Mouse (Mus musculus): ENCODE results near the gene Zbtb14. TPM values are rescaled to one million over a fixed set of nuclear protein-coding genes. Genes with fewer than 3 reads are reported as not detected.
A peak's percentile ranks its signal among the peaks of the same experiment; 100 is the strongest.

Gene Zbtb14
- polyA plus RNA-seq, 1 experiment from 2014 or later = 28.2 TPM

- peak overlapping the region; percentile 75 for H3K4me2 ChIP-seq
- H3K4me3 ChIP-seq = peak overlapping the region; percentile 86
- ATAC-seq (ENCODE audit: low FRiP score, low read depth) = no peak
- no peaks in the 10 kb centered on the region for H3K27me3 ChIP-seq
- H3K4me1 ChIP-seq (replicated peaks) = peaks cover 17% of the 10 kb centered on the region
- no peak overlapping the region for H3K9ac ChIP-seq
- H3K27ac ChIP-seq (replicated peaks) = no peak overlapping the region
- H3K36me3 ChIP-seq = no peaks in the 10 kb centered on the region
- H3K9me3 ChIP-seq = no peaks in the 10 kb centered on the region
Observed at GRCm38 (mm10) chr17:69416163-69416562, 33.3 kb downstream of the Zbtb14 start.

GRCm38 (mm10) chr17:69416920-69417661 is 34.2 kb downstream of the Zbtb14 start:
- Histone ChIP-seq H3K9ac (peak overlapping the region; percentile 90), H3K27ac (replicated peaks) (peak overlapping the region; percentile 98), H3K36me3 (no peaks in the 10 kb centered on the region), H3K4me3 (peak overlapping the region; percentile 86), H3K4me1 (replicated peaks) (peaks cover 17% of the 10 kb centered on the region), H3K9me3 (no peaks in the 10 kb centered on the region), H3K27me3 (no peaks in the 10 kb centered on the region), H3K4me2 (peak overlapping the region; percentile 75)
- ATAC-seq (ENCODE audit: low FRiP score, low read depth) = peak; percentile 100
- under 1% methylated on average over 56 of the region's 56 CpGs for WGBS

GRCm38 (mm10) chr17:69417724-69418373 is 35.0 kb downstream of the Zbtb14 start:
- no peak; the same call in none of the 2 replicates for ATAC-seq (ENCODE audit: low FRiP score, low read depth)
- H3K9ac ChIP-seq = peak overlapping the region; percentile 90

DNA sequence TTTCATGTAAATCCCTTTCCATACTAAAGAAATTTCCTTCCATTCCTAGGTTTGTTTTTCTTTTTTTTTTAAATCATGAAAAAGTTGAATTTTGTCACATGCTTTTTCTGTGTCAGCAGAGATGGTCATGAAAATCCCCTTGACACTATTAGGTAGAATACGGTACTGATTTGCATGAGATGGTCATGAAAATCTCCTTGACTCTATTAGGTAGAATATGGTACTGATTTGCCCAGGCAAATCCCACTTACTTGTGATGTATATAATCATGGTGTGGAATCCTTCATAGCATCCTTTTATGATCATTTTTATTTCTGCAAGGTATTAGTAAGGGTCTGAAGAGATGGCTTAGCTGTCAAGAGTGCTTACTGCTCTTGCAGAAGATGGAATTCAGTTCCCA is 38.7 kb downstream of the Zbtb14 start:
- no peak overlapping the region for H3K9ac ChIP-seq
- H3K4me3 ChIP-seq = no peak overlapping the region
- no peak for ATAC-seq (ENCODE audit: low FRiP score, low read depth)
- no peaks in the 10 kb centered on the region for H3K9me3 ChIP-seq
- no peaks in the 10 kb centered on the region for H3K36me3 ChIP-seq
- peaks cover 10% of the 10 kb centered on the region for H3K4me1 ChIP-seq (replicated peaks)
- no peak overlapping the region for H3K27ac ChIP-seq (replicated peaks)
- 7% methylated on average over 1 of the region's 1 CpGs for WGBS
- H3K27me3 ChIP-seq = no peaks in the 10 kb centered on the region
- no peak overlapping the region for H3K4me2 ChIP-seq

More at GRCm38 (mm10) chr17:69417724-69418373, 35.0 kb downstream of the Zbtb14 start:
- Histone ChIP-seq H3K4me2 (peak overlapping the region; percentile 75), H3K9me3 (no peaks in the 10 kb centered on the region), H3K27me3 (no peaks in the 10 kb centered on the region), H3K4me1 (replicated peaks) (peaks cover 17% of the 10 kb centered on the region), H3K36me3 (no peaks in the 10 kb centered on the region), H3K4me3 (peak overlapping the region; percentile 86), H3K27ac (replicated peaks) (peak overlapping the region; percentile 98)
- WGBS = 4% methylated on average over 26 of the region's 26 CpGs

GRCm38 (mm10) chr17:69437836-69438235 is 55.0 kb downstream of the Zbtb14 start:
- H3K27me3 ChIP-seq = peaks cover 43% of the 10 kb centered on the region
- H3K27ac ChIP-seq (replicated peaks) = no peak overlapping the region
- WGBS = 75% methylated on average over 5 of the region's 5 CpGs
- H3K9me3 ChIP-seq = no peaks in the 10 kb centered on the region
- no peaks in the 10 kb centered on the region for H3K36me3 ChIP-seq
- H3K4me1 ChIP-seq (replicated peaks) = peaks cover 17% of the 10 kb centered on the region
- no peak overlapping the region for H3K9ac ChIP-seq
- H3K4me3 ChIP-seq = no peak overlapping the region
- no peak for ATAC-seq (ENCODE audit: low FRiP score, low read depth)
- no peak overlapping the region for H3K4me2 ChIP-seq

- H3K4me3 ChIP-seq = peak overlapping the region; percentile 55
- peak overlapping the region; percentile 98 for H3K4me2 ChIP-seq
- peaks cover 45% of the 10 kb centered on the region for H3K27me3 ChIP-seq
- H3K36me3 ChIP-seq = no peaks in the 10 kb centered on the region
- ATAC-seq (ENCODE audit: low FRiP score, low read depth) = no peak
- H3K4me1 ChIP-seq (replicated peaks) = peaks cover 17% of the 10 kb centered on the region
- WGBS = 35% methylated on average over 14 of the region's 14 CpGs
- H3K9ac ChIP-seq = no peak overlapping the region
- no peaks in the 10 kb centered on the region for H3K9me3 ChIP-seq
- H3K27ac ChIP-seq (replicated peaks) = no peak overlapping the region
Observed at GRCm38 (mm10) chr17:69438486-69438885, 55.6 kb downstream of the Zbtb14 start.

GRCm38 (mm10) chr17:69438990-69439491 is 56.2 kb downstream of the Zbtb14 start, which contains the start of gene Akain1:
TSS of gene Akain1 (plus strand) at chr17:69439326.
- Histone ChIP-seq H3K9ac (peak within 1 kb of the TSS; percentile 49), H3K4me2 (peak within 1 kb of the TSS; percentile 98), H3K4me3 (peak within 1 kb of the TSS; percentile 55), H3K4me1 (replicated peaks) (peaks cover 17% of the 10 kb centered on the region), H3K9me3 (no peaks in the 10 kb centered on the region), H3K36me3 (no peaks in the 10 kb centered on the region), H3K27ac (replicated peaks) (no peak within 1 kb of the TSS), H3K27me3 (peaks cover 49% of the 10 kb centered on the region)
- 2% methylated on average over 33 of the region's 44 CpGs for WGBS
- peak; percentile 90 for ATAC-seq (ENCODE audit: low FRiP score, low read depth)

DNA sequence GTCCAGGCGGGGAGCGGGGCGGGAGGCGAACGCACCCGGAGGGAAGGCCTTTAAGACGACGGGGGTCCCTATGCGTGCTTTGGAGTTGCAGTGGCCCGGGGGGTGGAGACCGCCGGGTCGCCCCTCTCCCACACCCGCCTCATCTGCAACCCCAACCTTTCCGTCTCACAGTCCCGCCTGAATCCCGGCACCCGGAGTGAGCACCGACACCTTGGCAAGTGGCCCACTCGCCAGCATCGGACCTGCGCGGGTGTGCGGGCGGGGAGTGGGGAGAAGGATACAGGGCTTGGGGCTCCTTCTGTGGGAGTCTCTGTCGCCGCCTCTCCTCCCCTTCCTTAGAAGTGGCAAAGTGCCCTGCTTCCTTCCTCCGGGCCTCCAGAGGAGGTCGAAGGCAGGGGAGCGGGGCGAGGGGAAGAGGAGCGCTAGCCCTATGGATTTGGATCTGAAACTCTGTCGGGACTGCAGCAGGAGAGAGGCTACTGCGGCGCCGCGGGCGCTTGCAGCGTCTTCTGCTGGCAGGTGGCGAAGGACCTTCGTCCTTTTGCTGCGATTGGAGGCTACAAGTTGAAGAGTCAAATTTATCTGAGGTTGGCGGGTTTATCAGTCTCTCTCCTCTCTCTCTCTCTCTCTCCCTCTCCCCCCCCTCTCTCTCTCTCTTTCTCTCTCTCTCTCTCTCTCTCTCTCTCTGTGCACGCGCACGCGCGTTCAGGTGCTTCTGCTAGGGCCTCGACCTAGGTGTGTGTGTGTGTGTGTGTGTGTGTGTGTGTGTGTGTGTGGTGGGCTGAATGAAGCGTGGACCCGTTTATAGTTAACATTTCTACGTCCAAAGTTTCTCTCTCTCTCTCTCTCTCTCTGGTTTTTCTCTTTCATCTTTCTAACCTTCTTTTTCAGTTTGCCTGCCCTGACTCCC is 57.0 kb downstream of the Zbtb14 start:
- Histone ChIP-seq H3K27ac (replicated peaks) (no peak overlapping the region), H3K4me3 (peak overlapping the region; percentile 55), H3K4me1 (replicated peaks) (peaks cover 17% of the 10 kb centered on the region), H3K27me3 (peaks cover 53% of the 10 kb centered on the region), H3K36me3 (no peaks in the 10 kb centered on the region), H3K9ac (peak overlapping the region; percentile 49), H3K4me2 (peak overlapping the region; percentile 98), H3K9me3 (no peaks in the 10 kb centered on the region)
- under 1% methylated on average over 49 of the region's 52 CpGs for WGBS
- ATAC-seq (ENCODE audit: low FRiP score, low read depth) = peak; percentile 43; the same call in 1 of the 2 replicates

Other genes with a start within 250 kb of the Zbtb14 start
- gene Akain1, start 56.3 kb downstream of the Zbtb14 start, polyA plus RNA-seq (2015; fragmentation: Nextera tagmentation; extraction: Ambion mirVana) = 1.3 TPM in 2 replicates